Mouse (Mus musculus) liver, embryonic 11.5 days (tissue): ENCODE data around the gene Ndufb4. TPM values are rescaled to one million over a fixed set of nuclear protein-coding genes. Genes with fewer than 3 reads are reported as not detected.
A peak's percentile ranks its signal among the peaks of the same experiment; 100 is the strongest.
"Not testable (repeated sequence)": the region's sequence is repeated elsewhere in the genome, so short reads cannot be mapped to it uniquely, and the experiment has no call there.

Source experiments
- ATAC-seq: fragments of 200-750 bp; cut with Nextera tagmentation; replicated peaks from 2 replicates; pipeline ENCODE4 v1.8.0; 2017; ENCODE audit warnings: moderate number of reproducible peaks, mild to moderate bottlenecking, moderate TSS enrichment, moderate library complexity; ENCODE audit not compliant: low FRiP score
- DNase-seq: peaks from one replicate; pipeline ENCODE4 v3.0.0-alpha.2; 2017; ENCODE audit warnings: low spot score
- H3K27ac ChIP-seq: fragments of 300-500 bp; sonication (generic); 2 replicates; pipeline ENCODE4 v1.5.1; 2014; ENCODE audit warnings: mild to moderate bottlenecking, low read depth, low read length, control low read depth
- H3K27me3 ChIP-seq: fragments of 300-500 bp; sonication (generic); replicated peaks from 2 replicates; pipeline ENCODE4 v1.6.1; 2014; ENCODE audit warnings: low read length, mixed read lengths; ENCODE audit not compliant: control insufficient read depth, insufficient read depth
- H3K36me3 ChIP-seq: fragments of 300-500 bp; sonication (generic); 2 replicates; pipeline ENCODE4 v1.6.1; 2014; ENCODE audit warnings: mild to moderate bottlenecking, low read length, moderate library complexity, mixed read lengths; ENCODE audit not compliant: control insufficient read depth, insufficient read depth
- H3K4me1 ChIP-seq: fragments of 300-500 bp; sonication (generic); replicated peaks from 2 replicates; pipeline ENCODE4 v1.6.1; 2014; ENCODE audit warnings: low read length, mixed read lengths; ENCODE audit not compliant: control insufficient read depth, insufficient read depth
- H3K4me2 ChIP-seq: fragments of 300-500 bp; sonication (generic); 2 replicates; pipeline ENCODE4 v1.6.1; 2014; ENCODE audit warnings: mild to moderate bottlenecking, control low read depth, moderate library complexity
- H3K4me3 ChIP-seq: fragments of 300-500 bp; sonication (generic); 2 replicates; pipeline ENCODE4 v1.5.1; 2014; ENCODE audit warnings: low read depth, low read length, control low read depth
- H3K9ac ChIP-seq: fragments of 300-500 bp; sonication (generic); 2 replicates; pipeline ENCODE4 v1.6.1; 2014; ENCODE audit warnings: low read depth, low read length, control low read depth
- H3K9me3 ChIP-seq: fragments of 300-500 bp; sonication (generic); 2 replicates; pipeline ENCODE4 v1.6.1; 2016; ENCODE audit warnings: low read length, inconsistent platforms, mixed read lengths; ENCODE audit not compliant: control insufficient read depth
- WGBS: fragments of 180-500 bp; shearing (Covaris S2); extraction: QIAGEN DNeasy Blood & Tissue Kit; methylation state at CpG from one replicate; pipeline ENCODE4 v1.1.7; 2014; 5-methylcytosine and 5-hydroxymethylcytosine counted together
- polyA plus RNA-seq: library from polyadenylated mRNA; unstranded; fragments of >200 nt; fragmentation: Nextera tagmentation; extraction: Ambion mirVana; gene quantifications from 2 replicates; pipeline ENCODE4 v1.2.1, GENCODE M21; 2014

Ndufb4 gene
- polyA plus RNA-seq, 1 experiment from 2014 or later, result 72.2 TPM

DNA sequence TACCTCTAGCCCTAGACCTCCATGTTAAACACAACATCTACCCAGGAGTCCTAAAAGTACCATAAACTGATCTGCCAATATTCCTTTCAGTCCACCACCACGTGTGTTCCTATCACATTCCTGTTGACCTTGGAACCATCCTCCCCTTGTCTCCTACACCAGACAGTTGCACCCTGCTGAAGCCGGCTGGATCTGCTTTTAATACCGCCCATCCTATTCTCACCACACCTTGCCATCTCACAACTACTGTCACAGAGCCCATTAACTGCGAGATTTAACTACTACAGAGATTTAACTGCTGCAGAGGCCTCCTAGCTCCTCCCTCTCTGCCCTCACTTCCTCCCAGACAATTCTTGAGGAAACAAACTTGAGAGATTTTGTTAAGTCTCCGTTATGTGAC, 2.8 kb downstream of the Ndufb4 start:
- Histone ChIP-seq H3K27ac (no peak overlapping the region), H3K27me3 (no peaks in the 10 kb centered on the region), H3K9me3 (no peaks in the 10 kb centered on the region), H3K4me3 (no peak overlapping the region), H3K36me3 (peaks cover 10% of the 10 kb centered on the region), H3K4me1 (peaks cover 7% of the 10 kb centered on the region; the same call in 1 of the 2 replicates), H3K4me2 (peak overlapping the region; percentile 24; the same call in 1 of the 2 replicates), H3K9ac (no peak overlapping the region)
- 76% methylated on average over 5 of the region's 5 CpGs for WGBS
- no peak for DNase-seq
- no peak for ATAC-seq

DNA sequence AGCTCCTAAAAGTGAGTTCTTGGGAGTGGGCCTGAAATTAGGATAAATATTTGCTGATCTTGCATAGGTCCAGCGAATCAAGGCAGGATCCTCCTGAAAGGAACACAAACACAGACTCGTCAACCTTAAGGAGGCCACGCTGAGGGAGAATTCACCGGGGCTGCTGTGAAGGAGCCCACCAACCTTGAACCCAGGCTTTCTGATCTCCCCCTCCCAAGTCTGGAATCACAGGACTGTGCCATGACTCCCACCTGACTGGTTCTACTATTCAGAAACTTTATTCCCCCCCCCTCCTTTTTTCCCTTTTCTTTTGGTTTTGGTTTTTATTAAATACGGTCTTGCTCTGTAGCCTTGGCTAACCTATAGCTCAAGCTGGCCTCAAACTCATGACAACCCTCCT, 5.2 kb downstream of the Ndufb4 start:
- Histone ChIP-seq H3K4me2 (no peak overlapping the region), H3K36me3 (peaks cover 13% of the 10 kb centered on the region), H3K4me3 (no peak overlapping the region), H3K27ac (no peak overlapping the region), H3K4me1 (peaks cover 7% of the 10 kb centered on the region; the same call in 1 of the 2 replicates), H3K9me3 (no peaks in the 10 kb centered on the region), H3K27me3 (no peaks in the 10 kb centered on the region), H3K9ac (no peak overlapping the region)
- DNase-seq (no peak), ATAC-seq (no peak)
- WGBS, result 89% methylated on average over 5 of the region's 5 CpGs

DNA sequence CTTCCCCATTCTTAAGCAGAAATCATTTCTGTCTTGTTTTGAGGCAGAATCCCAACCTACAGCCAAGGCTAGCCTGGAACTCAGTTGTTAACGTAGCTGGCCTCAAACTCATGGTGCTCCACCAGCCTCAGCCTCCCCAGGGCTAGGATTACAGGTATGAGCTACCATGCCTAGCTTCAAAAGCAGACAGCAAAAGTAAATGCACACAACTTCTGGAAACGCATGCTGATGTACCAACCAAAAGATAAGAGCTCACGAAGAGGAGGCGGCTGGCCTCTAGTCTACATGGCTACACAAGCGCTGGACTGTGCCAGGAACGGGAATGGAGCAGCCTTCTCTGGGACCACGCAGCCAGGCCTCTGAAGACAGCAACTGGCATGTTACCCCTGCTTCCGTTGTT, 6.3 kb downstream of the Ndufb4 start:
- Histone ChIP-seq H3K9me3 (no peaks in the 10 kb centered on the region), H3K36me3 (peaks cover 13% of the 10 kb centered on the region), H3K27ac (no peak overlapping the region), H3K9ac (no peak overlapping the region), H3K4me1 (peaks cover 4% of the 10 kb centered on the region; the same call in 1 of the 2 replicates), H3K4me3 (no peak overlapping the region), H3K4me2 (no peak overlapping the region), H3K27me3 (no peaks in the 10 kb centered on the region)
- WGBS, result 90% methylated on average over 8 of the region's 8 CpGs
- no peak for ATAC-seq
- no peak for DNase-seq

DNA sequence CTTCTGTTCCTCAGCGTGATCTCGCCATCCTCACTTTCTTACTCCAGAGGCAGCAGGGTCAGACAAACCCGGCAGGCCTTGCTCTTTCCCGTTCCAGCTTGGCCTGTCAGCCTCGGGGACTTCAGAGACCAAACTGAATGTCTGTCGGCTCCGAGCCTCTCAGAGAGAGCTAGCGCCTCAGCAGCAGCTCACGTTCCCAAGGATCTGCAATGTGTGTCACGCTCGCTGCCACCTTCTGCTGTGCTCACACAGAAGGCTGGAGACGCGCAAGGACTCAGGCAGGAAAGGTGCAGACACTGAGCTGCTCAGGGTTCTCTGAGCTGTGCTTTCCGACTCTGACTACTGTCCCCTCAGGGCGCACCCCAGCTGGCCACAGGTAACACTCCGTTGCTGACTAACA, 7.2 kb downstream of the Ndufb4 start:
- Histone ChIP-seq H3K9me3 (no peaks in the 10 kb centered on the region), H3K4me1 (peaks cover 4% of the 10 kb centered on the region; the same call in 1 of the 2 replicates), H3K4me3 (no peak overlapping the region), H3K27me3 (no peaks in the 10 kb centered on the region), H3K27ac (no peak overlapping the region), H3K9ac (no peak overlapping the region), H3K4me2 (no peak overlapping the region), H3K36me3 (peaks cover 13% of the 10 kb centered on the region)
- ATAC-seq, result no peak
- 95% methylated on average over 16 of the region's 16 CpGs for WGBS
- DNase-seq, result no peak

DNA sequence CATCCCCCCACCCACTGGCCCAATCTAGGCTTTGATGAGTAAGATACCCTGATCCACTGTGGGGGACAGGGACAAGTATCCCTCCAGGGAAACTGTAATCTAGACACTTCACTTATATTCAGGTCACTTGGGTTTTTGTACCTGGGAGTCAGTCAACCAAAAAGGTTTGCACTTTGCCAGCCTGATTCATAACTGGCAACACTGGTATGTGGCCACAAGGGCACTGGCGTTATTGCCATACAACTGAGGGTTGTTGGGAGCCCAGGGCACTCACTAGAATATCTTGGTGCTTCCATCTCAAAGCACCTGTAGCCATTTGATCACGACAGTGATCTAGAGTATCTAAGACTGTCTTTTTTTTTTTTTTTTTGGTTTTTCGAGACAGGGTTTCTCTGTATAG, 8.5 kb downstream of the Ndufb4 start:
- no peak for ATAC-seq
- no peak overlapping the region for H3K4me2 ChIP-seq
- no peaks in the 10 kb centered on the region for H3K27me3 ChIP-seq
- 84% methylated on average over 3 of the region's 3 CpGs for WGBS
- H3K27ac ChIP-seq, result no peak overlapping the region
- DNase-seq, result no peak
- no peaks in the 10 kb centered on the region for H3K9me3 ChIP-seq
- H3K4me1 ChIP-seq, result no peaks in the 10 kb centered on the region
- peaks cover 13% of the 10 kb centered on the region for H3K36me3 ChIP-seq
- H3K4me3 ChIP-seq, result no peak overlapping the region
- no peak overlapping the region for H3K9ac ChIP-seq

DNA sequence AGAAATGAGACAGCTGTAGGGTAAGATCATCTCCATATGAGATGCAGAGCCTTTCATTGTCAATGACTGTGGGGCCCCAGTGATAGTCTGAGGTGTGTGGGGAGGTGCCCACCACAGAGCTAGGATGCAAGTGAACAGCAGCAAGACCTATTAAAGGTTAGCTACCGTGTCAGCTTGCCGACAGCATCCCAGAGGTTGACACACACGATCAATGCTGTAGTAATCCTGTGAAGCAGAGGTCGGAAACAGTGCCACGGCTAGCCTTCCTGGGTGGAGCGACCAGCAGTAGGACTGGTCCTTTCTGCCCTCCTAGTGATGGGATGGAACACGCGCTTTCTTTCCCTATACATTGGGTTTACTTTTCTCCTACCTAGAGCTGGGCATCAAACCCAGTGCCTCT, 9.0 kb downstream of the Ndufb4 start:
- 92% methylated on average over 8 of the region's 8 CpGs for WGBS
- Histone ChIP-seq H3K4me2 (no peak overlapping the region), H3K4me1 (no peaks in the 10 kb centered on the region), H3K9me3 (no peaks in the 10 kb centered on the region), H3K27ac (no peak overlapping the region), H3K4me3 (no peak overlapping the region), H3K36me3 (peaks cover 13% of the 10 kb centered on the region), H3K27me3 (no peaks in the 10 kb centered on the region), H3K9ac (no peak overlapping the region)
- DNase-seq, result no peak
- peak; percentile 20; the same call in 1 of the 2 replicates for ATAC-seq

DNA sequence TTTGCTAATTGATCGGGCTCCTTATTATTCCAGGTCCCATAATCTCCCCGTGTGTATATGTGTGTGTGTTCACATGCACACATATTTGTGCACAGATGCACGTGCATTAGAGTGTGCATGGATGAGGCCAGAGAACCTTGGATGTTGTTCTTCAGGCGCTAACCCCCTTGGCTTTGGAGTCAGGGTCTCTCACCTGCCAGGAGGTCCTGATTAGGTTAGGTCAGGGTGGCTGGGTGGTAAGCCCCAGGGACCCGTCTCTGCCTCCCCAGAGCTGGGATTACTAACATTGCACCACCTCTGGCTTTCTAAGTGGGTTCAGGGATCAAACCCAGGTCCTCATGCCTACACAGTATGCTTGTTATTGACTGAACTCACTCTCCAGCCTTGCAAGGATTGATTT, 9.8 kb downstream of the Ndufb4 start:
- ATAC-seq, result no peak
- no peaks in the 10 kb centered on the region for H3K9me3 ChIP-seq
- H3K9ac ChIP-seq, result no peak overlapping the region
- no peak overlapping the region for H3K27ac ChIP-seq
- peaks cover 13% of the 10 kb centered on the region for H3K36me3 ChIP-seq
- H3K4me2 ChIP-seq, result no peak overlapping the region
- WGBS, result 88% methylated on average over 5 of the region's 5 CpGs
- H3K4me1 ChIP-seq, result no peaks in the 10 kb centered on the region
- DNase-seq, result no peak
- no peak overlapping the region for H3K4me3 ChIP-seq
- H3K27me3 ChIP-seq, result no peaks in the 10 kb centered on the region

DNA sequence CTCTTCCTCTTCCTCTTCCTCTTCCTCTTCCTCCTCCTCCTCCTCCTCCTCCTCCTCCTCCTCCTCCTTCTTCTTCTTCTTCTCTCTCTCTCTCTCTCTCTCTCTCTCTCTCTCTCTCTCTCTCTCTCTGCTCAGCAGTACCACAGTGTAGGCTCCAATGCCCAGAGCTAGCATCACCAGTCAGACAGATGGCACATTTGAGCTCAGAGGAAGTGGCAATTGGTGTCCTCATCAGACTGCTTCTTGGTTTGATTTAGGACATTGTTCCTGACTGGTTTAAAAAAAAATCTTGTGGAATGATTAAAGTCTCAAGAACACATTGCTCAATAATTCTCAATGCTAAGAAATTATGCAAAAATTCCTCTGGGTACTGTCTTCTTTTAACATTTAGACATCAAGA, 13.7 kb downstream of the Ndufb4 start:
- not testable (repeated sequence) for H3K4me2 ChIP-seq, H3K27ac ChIP-seq

DNA sequence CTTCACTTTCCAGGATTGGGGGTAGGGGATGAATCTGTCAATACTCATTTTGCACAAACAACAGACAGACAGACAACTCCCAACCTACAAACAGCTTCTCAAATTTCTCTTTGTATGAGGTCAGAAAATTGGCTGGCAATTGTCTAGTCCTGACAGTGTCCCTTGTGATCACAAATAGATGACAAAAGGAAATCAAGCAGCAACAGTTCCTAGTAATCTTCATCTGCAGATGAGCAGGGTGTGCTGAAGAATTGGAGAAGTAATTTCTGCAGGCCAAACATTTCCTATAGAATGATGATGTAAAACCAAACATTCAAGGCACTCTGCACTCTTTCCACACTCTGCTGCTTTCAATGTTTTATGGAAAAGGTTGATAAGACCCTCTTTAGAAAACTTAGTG, 16.5 kb downstream of the Ndufb4 start:
- Histone ChIP-seq H3K9me3 (no peaks in the 10 kb centered on the region), H3K27ac (no peak overlapping the region), H3K4me2 (no peak overlapping the region), H3K4me1 (no peaks in the 10 kb centered on the region; the same call in 1 of the 2 replicates), H3K4me3 (no peak overlapping the region), H3K27me3 (no peaks in the 10 kb centered on the region), H3K36me3 (no peaks in the 10 kb centered on the region), H3K9ac (no peak overlapping the region)
- DNase-seq (no peak), ATAC-seq (no peak)

More for the DNA sequence above, 13.7 kb downstream of the Ndufb4 start:
- not testable (repeated sequence) for H3K36me3 ChIP-seq, H3K27me3 ChIP-seq, ATAC-seq, H3K4me1 ChIP-seq, DNase-seq, H3K9me3 ChIP-seq, H3K4me3 ChIP-seq, H3K9ac ChIP-seq
